Mouse (Mus musculus) adrenal gland (tissue): Measurements from ENCODE around the gene Gpr61.

ENCODE experiments used
- intact Hi-C: fragments of 180-260 bp; cut with DNase I; formaldehyde crosslinking; loops from one replicate; pipeline ENCODE4 v1.15.1; 2025
- long read RNA-seq, 2 experiments: library from polyadenylated mRNA; unstranded; transcript quantifications; one replicate each; pipeline ENCODE4 v2.0.0; 2020; ENCODE audit warnings: borderline replicate concordance in 1 of 2; ENCODE audit not compliant: insufficient replicate concordance in 1 of 2

The Gpr61 gene
- long read RNA-seq, experiment 1 = 0 reads
- long read RNA-seq, experiment 2 = 0 reads

DNA sequence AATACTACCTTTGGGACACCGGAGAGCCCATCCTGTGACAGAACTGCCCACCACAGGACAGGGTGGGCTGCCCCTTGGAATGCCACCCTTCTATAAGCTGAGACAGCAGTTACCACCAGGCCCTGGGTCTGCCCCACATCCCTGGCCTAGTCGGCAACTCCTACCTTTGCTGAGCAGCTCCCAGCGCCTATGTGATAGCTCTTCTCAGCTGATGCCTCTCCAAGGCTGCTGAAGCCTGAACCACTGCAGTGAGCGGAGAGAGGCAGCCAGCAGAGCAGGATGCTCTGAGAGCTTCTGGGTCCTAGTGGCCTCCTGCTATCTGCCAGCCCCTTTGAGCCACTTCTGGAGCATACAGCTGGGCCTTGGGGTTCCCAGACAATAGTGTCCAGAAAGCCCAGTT is at the start of gene Gpr61:
Gpr61 (minus strand) TSS at position 227 of the 400 bp plus-strand sequence.
- intact Hi-C loops = loop anchor here (5.0 kb wide), 1 partner anchor 282 kb away; no protein-coding TSS in a partner anchor

- intact Hi-C loops = loop anchor here (2.0 kb wide), 1 partner anchor 40 kb away; no protein-coding TSS in a partner anchor
These were observed 49.8 kb upstream of the Gpr61 start for GRCm38 (mm10) chr3:108204470-108204869.

DNA sequence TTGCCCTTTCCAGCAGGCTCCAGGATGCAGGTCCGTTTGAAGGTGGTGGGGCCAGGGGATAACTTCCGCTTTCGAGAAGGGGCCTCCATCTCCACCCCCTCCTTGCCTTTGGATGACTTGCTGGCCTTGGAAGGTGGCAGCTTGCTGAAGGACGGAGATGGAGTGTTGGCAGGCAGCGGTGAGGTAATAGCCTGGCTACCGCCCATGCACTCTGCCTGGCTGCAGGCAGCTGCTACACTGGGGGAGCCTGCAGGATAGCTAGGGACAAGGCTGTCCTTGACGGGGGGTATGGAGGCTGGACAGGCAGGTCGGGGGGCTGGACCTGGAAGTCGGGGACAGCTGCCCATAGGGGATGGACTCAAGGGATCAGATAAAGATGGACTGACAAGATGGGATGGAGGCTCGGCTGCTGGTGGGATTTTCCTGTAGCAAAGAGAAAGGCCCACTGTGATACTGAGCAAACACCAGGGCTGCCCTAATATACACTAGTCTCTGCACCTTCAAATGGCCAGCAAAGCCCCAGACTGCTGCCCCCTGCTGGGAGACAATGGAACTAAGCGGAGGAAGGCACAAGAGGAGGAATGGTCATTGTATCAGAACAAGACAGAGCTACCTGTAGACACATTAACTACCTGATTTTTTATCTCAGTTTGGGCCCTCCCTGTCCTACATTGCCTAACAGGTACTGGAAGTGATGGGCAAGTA is 49.1 kb upstream of the Gpr61 start:
- intact Hi-C loops = loop anchor here (2.0 kb wide), 1 partner anchor 39 kb away; no protein-coding TSS in a partner anchor

DNA sequence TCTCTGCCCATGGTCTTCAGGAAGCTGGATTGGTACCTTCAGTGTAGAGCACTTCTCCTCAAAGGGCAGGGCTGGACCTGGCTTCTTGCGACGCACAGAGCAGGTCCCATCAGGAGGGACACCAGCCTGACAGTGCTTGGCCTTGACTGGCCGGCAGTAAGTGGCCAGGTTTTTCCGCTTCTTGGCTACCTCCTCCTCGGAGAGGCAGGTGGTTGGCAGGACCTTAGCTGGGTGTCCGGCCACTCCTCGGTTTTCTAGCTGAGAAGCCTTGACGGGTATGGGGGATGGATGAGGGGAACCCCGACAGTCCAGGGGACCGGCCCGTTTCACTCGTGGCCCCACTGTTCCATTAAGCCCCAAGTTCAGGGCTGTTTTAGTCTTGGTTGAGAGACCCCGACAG is 48.5 kb upstream of the Gpr61 start:
- intact Hi-C loops = no loop called here

DNA sequence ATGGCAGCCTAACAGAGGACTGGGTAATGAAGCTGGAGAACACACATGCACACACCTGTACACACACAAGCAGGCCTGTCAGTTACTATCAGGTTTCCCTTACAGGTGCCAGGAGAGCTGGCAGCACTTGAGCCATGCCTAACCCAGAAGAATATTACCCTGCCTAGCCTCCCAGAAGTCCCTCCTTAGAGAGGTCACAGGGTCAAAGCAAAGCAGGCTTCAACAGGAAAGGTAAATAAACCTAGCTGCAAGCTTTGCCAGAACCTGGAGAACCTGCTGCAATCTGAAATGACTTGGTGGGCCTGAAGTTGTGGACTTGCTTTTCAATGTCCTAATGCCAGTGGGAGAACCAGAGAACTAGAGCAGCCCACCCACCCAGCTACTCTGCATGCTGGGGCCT is 47.8 kb upstream of the Gpr61 start:
- intact Hi-C loops = no loop called here

DNA sequence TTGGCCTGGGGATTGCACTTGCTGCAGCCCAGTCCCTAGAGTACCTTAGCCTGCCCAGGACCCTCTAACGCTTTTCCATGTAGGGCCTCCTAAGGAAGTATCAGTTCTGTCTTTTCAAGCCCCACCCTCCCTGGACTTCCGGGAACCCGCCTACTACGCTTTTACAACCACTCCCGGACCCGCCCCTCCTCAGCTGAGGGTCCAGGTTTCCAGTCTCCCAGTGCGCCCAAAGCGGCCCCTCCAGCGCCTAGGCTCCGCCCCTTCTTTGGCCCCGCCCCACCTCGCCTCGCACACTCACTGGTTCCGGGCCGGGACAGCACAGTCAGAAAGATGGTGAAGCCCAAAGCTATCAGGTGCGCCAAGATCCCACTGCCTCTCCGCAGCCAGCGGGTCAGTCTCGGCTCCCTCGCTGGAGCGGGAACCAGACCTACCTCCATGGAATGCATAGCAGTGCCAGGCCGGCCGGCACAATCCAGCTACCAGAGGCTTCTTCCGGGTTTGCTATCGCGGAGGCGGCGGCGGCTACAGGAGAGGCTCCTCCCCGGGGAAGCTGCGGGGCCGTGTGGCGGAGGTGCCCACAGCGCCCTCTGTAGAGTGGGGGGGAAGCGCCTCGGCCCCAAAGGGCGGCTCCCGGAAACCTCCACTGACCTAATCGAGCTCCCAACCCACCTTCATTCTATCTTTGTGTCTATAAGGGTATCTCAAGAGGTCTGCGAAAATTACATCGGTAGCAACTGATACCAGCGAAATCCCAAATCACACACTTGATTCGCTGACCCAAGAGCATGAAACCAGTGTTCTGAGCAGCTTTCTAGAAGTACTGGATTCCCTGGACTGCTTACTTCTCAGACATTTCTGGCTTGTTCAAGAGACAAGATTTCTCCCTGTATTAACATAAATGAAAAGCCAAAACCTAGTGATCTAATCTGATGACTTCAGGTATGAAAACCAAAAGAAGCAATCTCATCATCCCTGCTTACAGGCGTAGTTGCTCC is 45.9 kb upstream of the Gpr61 start, which contains the start of gene Cyb561d1:
Cyb561d1 (minus strand) TSS at position 884 of the 995 bp plus-strand sequence.
- intact Hi-C loops = no loop called here

DNA sequence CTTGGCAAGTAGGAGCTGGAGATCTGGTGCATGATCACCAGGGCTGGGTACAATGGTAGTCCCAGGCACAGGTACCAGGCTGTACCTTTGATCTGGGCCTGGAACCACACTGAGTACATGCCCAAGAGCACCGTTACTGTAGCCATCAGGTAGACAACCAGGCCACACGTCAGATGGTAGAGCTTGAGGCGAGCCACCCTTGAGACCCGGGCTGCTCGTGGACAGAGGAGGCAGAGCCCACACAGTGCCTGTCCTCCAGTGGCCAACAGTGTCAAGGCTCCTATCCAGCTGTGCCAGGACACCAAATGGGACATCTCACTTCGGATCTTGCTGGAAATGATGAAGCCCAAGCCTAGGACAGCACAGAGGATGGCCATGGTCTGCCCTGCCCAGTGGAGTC is 44.5 kb upstream of the Gpr61 start:
- intact Hi-C loops = no loop called here

GRCm38 (mm10) chr3:108197066-108197497 is 42.4 kb upstream of the Gpr61 start:
- intact Hi-C loops = no loop called here

DNA sequence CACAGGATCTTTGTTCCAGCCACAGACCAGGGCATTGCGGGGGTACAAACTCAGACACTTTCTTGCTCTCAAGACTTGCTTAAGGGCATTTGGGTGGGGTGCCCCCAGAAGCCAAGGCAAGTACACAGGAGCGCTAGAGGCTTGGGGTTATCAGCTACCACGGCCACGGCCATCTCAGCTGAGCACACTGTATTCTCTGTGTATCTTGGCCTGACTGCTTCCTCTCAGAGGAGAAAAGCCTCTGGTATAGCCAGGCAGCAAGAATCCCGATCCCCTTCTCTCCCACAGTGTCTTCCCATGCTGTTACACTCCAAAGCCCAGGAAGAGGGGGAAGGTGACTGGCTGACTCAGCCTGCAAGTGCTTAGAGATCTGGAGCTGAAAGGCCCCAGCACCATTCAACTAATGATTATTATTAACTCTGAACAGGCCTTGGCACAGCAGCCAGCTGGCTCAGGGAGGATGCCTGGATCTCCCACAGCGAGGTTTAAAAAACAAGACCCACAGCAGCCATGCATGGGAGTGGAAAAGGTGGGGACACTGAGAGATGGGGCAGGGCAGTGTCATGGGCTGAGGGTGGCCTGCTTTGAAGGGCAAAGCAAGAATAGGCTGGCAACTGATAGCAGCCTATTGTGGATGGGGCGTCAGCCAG is 41.4 kb upstream of the Gpr61 start:
- intact Hi-C loops = no loop called here

DNA sequence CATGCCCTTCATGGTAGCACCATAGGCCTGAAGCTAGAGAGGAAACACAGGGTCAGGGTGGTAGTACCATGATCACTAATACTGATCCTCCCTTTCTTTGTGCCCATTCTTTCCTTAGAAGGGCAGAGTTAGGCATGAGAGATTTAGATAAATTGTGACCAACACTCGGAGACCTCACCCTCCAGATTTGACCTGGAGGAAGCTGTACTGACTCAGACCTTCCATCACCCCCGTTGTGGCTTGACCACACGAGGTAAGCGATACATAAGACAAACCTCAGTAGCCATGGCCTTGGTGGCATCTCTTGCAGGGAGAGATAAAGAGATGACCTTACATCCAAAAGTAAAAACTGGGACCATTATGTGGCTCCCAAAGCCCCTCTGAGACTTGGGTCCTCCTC is 40.6 kb upstream of the Gpr61 start:
- intact Hi-C loops = no loop called here

- intact Hi-C loops = no loop called here
These were observed 39.0 kb upstream of the Gpr61 start for GRCm38 (mm10) chr3:108193686-108194085.

GRCm38 (mm10) chr3:108189897-108190296 is 35.2 kb upstream of the Gpr61 start:
- intact Hi-C loops = no loop called here

DNA sequence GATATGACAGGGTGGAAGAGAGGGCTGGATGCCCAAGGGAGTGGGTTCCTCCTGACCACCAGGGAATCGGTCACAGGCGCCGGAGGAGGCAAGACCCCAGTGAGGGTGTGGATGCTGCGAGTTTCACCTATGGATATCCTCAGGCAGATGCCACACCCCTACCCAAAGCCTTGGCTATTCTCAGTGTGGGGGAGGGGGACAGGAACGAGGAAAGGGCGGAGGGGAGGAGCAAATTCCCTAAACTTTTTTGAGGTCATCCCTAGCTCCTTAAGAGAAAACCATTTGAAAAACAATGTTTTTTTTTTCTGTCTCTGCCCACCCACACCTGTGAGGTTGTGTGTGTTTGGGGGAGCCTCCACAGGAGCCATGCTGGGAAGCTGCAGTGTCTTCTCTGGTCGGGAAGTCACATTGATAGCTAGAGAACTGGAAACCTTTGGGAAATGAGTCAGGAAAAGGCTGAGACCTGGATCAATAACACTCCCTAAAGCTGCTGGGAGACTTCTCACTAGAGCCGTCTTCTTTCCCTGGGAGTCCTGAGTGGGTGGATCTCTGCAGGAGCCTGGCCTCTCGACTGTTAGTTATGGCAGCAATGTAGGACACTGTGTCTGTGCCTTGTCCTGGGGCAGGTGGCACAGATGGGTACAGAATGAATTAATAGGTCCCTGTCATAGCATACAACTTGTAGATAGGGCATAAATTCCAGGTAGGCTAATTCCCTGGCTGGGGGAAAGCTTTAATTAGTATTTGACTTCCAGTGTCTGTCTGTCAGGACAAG is 34.2 kb upstream of the Gpr61 start:
- intact Hi-C loops = no loop called here

GRCm38 (mm10) chr3:108187111-108187795 is 32.6 kb upstream of the Gpr61 start:
- intact Hi-C loops = no loop called here

GRCm38 (mm10) chr3:108186098-108187047 is 31.7 kb upstream of the Gpr61 start, which contains the start of gene Amigo1:
Amigo1 (plus strand) TSS chr3:108186335.
- intact Hi-C loops = no loop called here

DNA sequence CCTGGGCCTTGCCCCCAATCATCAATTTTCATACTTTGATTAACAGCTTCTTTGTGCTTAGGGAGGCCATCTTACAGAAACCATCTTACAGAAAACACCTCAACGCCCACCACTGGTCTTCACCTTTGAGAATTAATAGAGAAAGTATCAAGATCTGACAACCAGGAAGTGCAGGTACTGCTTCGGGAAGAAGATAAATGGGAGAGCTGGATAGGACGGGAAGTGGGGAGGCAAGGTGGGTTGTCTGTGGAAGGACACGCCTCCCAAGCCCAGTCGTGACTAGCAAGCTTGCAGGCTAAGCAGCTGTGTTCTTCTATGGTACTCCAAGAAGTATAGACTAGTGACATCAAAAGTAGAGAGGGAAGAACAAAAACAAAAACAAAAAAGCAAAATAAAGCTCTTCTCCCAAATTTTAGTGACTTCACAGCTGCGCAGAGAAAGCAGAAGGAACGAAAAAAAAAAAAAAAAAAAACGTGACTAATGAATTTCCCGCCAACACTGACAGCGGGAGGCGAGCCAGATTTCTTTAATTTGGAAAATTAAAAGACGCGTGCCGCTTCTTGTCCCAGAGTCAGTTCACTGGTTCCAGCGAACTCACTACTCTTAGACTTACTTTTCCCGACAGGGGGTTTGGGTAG is 30.9 kb upstream of the Gpr61 start:
- intact Hi-C loops = no loop called here

GRCm38 (mm10) chr3:108184742-108185141 is 30.1 kb upstream of the Gpr61 start:
- intact Hi-C loops = no loop called here

DNA sequence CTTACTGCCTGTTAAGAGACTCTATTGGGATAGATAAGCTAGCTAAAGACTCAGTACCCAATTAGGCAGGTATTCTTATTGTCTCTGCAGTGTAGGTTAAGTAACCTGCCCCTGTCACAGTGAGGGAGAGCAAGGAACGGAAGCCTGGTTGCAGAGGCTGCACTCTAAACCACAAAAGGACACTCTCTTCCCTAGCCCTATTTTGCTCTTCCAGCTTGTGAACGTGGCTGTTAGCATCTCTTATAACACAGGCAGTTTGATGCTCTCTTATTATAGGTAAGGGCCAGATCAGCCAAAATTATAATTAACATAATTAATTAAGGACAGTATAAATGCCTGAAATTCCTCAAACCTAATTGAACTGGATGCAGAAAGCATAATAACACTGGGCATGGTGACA is 25.8 kb upstream of the Gpr61 start:
- intact Hi-C loops = no loop called here
